Mouse (Mus musculus): ENCODE results near the gene Pcbp3. TPM values are rescaled to one million over a fixed set of nuclear protein-coding genes. Genes with fewer than 3 reads are reported as not detected.
"Not testable (repeated sequence)": the region's sequence is repeated elsewhere in the genome, so short reads cannot be mapped to it uniquely, and the experiment has no call there.

Pcbp3 gene
- 10 to 100 TPM; 60.0 to 65.1 TPM for total RNA-seq (2021)
- long read RNA-seq, experiment 1, transcript Pcbp3-201 (16 exons, 2,013 nt): major isoform, 12 of 79 reads
- long read RNA-seq, experiment 1, partial matches to known transcripts: 2 of 79 reads
- long read RNA-seq, experiment 1, other reads (novel, unspliced or antisense): 65 of 79 reads
- long read RNA-seq, experiment 2, transcript Pcbp3-201 (16 exons, 2,013 nt): major isoform, 22 of 60 reads
- long read RNA-seq, experiment 2, partial matches to known transcripts: 4 of 60 reads
- long read RNA-seq, experiment 2, other reads (novel, unspliced or antisense): 34 of 60 reads

DNA sequence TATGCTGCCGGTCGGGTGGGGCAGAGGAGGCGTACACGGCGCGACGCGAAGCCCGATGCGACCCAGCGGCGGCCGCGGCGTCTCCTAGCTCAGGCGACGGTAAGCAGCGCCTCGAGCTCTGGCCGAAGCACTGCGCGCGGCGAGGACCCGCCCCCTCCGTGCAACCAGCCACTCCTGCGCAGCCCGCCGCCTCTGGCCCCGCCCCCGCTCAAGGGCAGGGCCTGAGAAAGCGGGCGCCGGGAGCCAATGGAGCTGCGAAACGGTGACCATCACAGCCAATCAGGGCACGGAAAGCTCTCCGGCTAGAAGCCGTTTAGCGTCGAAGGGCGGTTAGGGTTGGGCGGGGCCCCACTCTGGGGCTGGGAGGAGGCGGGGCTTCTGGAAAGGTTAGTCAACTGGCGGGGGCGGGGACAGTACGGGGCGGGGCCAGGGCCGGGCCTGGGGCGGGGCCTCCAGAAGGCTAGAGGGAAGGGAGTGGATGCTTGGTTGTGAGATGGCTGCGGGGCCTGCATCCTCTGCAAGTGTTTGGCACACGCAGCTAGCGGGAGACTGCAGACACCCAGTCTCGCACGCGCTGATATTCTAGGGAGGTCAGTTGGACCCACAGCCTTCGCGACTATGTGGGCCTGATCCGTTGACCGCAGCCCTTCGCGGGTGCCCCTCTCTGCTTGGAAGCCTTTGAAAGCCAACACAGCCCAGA lies at the start of gene Pcbp3:
Gene Pcbp3, minus strand, starts transcription at position 98 of the 700 bp plus-strand sequence.
- DNase-seq (ENCODE audit: low spot score in 2 of 2): peak; percentile 96 to 98

DNA sequence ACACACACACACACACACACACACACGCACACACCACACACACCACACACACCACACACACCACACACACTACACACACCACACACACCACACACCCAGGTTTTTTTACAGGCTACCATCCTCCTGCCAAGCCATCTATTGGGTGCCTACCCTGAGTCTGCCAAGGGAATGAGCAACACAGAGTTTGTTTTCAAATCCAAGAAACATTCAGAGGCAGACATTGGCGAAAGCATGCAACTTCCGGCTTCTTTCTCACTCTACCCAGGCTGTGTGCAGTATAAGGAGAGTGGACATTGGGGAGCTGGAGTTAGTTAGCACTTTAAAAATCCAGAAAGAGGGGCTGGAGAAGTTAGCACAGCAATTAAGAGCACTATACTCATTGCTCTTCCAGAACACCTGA lies 47.0 kb upstream of the Pcbp3 start:
- DNase-seq (ENCODE audit: low spot score in 2 of 2): no peak

DNA sequence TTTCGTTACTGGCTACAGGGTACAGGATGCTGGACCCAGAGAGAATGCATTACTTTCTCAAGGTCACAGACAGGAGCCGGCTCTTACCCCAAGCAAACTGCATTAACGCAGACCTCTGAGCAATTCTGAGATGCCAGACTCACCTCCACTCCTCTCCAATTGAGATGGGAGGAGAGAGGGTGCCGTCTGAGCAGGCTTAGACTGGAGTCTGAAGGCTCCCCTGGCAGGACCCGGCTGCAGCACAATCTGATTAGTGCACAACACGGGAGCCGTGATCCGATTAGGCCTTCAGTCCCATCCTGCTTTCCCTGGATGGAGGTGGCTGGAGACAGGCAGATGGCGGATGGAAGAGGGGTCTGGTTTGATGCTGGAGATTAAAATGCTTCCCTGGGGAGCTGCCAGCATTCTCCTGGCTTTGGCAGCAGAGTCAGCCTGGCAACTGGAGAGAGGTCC lies 46.4 kb upstream of the Pcbp3 start:
- peak; percentile 15 to 33 for DNase-seq (ENCODE audit: low spot score in 2 of 2)

DNA sequence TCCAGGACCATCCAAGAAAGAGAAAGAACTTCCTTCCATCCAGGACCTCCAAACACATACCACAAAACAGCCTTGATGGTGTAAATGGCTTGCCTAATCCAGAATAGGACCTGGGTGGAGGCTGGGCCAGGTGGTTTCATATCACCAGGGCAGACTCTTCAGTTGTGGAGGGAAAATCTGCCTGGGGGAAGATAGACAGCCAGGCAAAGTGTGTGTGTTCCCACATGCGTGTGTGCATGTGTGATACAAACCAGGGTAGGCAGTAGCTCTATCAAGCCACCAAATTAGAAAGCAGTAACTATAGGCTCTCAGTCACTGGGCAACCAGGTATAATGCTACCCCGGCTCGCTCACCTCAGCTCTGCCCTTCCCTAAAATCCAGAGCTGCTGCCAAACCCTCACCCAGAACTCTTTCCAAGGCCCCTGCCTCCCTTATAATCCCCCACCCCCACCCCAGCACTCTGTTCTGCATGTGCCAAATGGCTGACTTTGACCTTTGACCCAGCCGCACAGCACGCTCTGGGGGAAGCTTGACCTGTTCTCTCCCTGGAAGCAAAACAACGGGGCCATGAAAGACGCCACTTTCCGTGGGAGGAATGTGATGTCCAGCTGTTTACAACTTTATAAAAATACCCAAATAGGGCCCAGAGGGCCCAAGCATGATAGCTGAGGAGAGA lies 45.9 kb upstream of the Pcbp3 start:
- no peak for DNase-seq (ENCODE audit: low spot score in 2 of 2)

DNA sequence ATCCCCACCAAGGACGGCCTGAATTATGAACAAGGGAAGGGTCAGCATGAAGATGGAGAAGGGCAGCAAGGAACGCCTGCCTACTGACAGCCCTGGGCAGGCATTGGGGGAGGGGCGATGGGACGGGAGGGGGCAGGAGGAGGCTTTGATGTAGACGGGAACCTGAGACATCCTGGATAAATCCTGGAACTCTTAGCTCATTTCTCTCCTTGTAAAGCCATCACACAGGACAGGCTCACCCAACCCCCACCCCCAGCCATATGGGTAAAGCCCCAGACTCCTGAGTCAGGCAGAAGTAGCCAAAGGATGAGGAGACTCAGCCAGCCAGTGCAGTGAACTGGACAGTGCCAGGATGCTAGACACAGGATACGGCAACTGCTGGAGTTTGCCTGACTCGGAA lies 43.2 kb upstream of the Pcbp3 start:
- no peak for DNase-seq (ENCODE audit: low spot score in 2 of 2)

DNA sequence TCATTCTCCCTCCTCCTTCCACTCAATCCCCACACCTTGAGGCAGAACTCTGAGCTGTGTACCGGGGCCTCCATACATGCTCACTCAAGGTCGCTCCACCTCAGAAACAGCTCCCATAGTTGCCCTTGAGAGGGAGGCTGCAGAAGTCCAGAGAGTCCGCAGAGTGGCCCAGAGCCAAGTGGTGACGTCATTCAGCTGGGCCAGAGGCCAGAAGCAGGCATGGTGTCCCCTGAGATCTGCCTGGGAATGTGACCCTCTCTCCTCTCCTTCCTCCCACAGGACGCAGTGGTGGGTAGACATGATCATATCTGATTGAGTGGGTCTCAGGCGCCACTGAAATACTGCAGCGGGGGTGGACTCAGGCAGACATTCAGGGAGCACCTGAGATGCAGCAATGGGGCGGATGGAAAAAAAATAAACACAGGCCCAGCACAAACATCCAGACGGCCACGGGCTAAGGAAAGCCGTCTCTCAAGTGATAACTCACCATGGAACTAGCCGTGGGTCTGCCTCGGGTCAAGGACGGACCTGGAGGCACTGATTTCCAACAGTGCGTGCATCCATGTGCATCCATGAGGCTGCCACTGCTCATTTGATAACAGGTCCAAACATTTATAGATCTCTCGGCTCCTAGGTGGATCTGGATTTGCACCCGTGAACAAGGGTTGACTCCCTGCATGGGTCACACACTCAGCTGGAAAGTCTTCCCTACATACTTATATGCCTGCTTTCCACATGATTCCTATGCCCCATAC lies 36.2 kb upstream of the Pcbp3 start:
- DNase-seq (ENCODE audit: low spot score in 2 of 2): peak in 1 of 2 experiments; percentile 4

DNA sequence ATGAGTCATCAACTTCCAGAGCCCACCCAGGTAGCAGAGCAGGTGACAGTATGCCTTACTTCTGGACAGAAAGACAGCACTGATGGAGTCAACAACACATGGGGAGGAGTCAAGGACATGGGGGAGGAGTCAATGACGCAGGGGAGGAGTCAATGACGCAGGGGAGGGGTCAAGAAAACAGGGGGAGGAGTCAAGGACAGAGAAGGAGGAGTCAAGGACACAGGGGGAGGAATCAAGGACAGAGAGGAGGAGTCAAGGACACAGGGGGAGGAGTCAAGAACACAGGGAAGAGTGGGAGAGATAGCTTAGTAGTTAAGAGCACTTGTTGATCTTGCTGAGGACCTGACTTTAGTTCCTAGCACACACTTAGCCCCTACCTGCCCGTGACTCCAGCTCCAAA lies 30.8 kb upstream of the Pcbp3 start:
- DNase-seq (ENCODE audit: low spot score in 2 of 2): no peak

DNA sequence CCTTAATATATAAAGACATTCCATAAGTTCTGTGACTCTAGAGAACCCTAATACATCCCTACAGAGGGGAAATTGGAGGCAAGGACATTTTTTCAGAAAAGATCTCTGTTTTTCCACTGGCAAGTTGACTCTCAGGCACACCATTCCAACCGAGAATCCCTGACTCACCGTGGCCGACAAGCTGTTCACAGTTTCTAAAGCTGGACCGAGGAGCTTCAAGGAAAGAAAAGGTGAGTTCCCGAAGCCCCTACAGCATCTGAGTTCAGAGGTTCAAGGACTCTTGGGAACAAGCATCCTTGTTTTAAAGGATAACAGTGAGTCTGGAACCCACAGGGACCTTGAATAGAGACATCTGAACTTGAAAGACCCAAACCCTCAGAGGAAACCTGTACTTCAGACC lies 26.9 kb upstream of the Pcbp3 start:
- no peak for DNase-seq (ENCODE audit: low spot score in 2 of 2)

DNA sequence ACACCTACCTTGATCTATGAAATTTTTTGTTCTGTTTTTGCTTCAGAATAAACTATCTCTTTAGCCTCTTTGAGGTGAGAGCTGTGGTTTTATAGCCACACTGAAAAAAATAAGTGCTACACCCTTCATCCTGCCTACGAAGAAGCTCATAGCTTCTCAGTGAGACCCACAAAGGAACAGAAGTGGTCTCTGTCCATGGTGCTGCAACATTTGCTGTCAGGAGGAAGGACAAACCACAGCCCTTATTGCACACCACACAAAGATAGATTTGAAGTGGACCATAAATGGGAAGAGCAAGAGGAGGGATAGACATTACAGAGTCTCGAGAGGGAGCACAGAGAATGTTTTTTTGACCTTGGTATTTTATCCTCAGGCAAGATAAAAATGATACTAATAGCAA lies 16.4 kb upstream of the Pcbp3 start:
- no peak for DNase-seq (ENCODE audit: low spot score in 2 of 2)

DNA sequence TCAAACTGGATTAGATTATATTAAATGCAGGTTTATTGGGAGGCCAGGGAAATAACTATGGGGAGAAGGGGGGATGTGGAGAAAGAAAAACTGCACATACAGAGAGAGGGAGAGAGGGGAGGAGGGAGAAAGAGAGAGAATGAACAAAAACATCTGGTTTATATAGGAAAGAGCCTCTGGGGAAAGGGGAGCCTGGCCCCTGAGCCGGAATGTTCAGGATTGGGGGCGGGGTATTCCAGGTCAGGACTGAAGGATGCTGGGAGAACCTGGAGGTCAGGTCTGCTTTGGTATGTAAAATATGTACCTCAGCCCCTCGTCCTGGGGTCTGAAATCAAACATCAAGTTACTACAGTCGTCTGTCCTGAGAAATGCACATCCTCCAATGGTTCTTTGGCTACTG lies 15.0 kb upstream of the Pcbp3 start:
- no peak for DNase-seq (ENCODE audit: low spot score in 2 of 2)

DNA sequence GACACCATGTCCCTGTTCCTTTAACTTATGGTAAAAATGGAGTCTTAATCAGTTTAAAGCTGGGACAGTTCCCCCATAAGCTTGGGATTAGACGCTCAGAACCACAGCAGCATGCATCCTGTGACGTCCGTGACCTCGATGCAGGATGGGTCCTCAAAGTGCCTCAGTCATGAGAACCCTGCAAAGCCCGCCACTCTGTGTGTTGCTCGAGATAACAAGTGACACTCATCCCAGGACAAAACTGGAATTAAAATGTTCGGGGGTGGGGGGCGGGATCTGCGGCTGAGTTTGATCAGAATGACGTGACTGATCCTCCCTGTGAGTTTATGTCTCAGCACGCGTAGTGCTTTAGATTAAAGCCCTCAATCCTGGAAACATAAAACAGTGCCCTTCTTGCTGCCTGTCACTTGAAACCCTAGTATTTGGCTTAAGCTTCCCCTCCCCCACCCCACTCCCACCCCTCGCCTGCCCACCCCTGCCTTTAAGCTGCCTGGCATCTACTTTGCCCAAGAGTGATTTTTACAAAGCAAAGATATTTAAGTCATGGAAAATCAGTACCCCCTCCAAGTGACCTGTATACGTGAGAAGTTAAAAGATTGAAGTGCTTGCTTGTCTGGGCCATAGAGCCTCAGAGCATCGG lies 12.2 kb upstream of the Pcbp3 start:
- DNase-seq (ENCODE audit: low spot score in 2 of 2): no peak

DNA sequence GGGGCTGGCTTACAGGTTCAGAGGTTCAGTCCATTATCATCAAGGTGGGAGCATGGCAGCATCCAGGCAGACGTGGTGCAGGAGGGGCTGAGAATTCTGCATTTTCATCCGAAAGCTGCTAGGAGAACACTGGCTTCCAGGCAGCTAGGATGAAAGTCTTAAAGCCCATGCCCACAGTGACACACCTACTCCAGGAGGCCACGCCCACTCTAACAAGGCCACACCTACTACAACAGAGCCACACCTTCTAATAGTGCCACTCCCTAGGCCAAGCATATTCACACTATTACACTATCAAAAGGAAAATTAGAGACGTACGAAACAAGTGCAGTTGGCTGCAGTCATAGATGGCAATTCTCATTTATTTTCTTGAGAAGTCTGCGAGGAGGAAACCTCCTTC lies 10.6 kb upstream of the Pcbp3 start:
- not testable (repeated sequence) for DNase-seq (ENCODE audit: low spot score in 2 of 2)

DNA sequence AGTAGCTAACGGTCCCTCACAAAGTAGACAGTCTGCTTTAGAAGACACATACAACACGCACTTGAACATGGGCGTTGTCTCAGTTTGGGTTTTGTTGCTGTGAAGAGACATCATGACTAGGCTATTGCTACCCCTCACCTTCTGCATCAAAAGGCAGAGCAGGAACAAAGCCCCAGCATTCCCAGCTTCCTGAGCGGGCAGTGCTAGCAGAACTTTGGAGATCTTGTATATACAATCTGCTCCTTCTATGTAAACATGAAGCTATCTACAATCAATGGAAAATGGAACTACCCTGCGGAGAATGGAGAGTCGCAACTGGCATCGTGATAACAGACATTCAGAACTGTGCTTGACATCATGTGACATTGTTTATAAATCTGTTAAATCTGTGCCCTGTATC lies 9.3 kb upstream of the Pcbp3 start:
- DNase-seq (ENCODE audit: low spot score in 2 of 2): no peak

DNA sequence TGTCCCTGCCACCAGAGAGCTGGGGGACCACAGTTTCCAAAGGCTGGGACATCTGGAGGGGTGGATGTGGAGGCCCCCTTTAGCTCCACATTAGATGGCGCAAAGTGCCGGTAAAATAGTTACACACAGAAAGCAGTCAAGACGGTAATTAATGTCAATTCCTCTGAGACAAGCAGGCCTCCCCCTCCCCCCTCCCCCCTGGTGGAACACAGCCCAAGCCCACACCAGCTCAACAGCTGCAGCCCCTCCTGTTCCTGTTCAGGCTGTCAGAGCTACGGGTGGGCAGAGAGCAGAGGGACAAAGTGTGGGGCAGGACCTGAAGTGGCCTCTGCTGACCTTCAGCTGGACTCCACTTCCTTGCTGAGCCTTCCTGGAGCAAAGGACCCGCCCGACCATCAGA lies 2.7 kb upstream of the Pcbp3 start:
- no peak for DNase-seq (ENCODE audit: low spot score in 2 of 2)

DNA sequence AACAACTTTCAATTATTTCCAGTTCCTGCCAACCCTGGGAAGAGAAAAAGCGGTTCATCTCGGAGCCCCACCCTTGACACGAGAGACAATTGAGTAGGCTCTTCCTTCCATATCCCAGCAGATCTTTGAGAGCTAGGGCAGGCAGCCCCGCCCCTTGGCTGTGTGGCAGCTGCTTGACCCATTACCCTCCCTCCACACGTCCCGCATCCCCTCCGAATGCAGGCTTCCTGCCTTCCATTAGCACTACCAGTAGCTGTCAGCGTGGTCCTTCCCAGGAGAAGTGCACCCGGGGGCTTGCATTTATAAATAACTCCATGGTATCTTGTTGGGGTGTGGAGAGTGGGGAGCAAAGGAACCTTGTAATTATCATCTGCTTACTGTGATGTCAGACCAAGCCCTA lies 2.3 kb upstream of the Pcbp3 start:
- DNase-seq (ENCODE audit: low spot score in 2 of 2): no peak

DNA sequence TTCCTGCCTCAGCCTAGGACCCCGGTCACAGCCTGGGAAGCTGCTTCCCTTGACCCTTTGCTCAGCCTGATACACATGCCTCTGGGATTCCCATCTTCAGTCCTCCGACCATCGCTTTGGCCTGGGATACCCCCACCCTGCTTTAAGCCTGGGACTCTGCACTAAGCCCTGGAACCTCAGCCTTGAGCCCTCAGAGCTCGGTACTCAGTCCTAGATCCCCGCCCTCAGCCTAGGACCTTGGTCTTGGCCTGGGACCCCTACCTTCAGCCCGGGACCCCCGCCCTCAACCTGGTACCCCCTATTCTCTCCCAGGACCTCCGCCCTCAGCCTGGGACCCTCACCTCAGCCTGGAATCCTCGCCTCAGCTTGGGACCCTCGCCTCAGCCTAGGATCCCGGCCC lies 531 bp downstream of the Pcbp3 start:
- no peak for DNase-seq (ENCODE audit: low spot score in 2 of 2)

DNA sequence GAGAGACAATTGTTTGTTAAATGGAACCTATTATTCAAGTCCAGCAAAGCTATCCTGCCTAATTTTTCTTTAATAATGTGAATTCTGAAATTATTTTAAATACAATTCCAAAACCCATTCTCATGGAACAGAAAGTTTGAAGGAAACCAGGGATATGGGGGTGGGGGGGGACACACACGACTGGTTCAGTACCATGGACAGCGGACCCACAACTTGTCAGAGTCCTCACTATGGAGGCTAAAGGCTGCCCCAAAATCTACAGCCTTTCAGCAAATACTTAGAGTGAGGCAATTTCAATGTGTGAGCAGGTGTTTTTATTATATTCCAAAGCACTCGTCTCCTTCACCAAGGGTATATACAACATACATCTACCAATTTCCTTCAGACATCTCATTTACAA lies 3.5 kb downstream of the Pcbp3 start:
- DNase-seq (ENCODE audit: low spot score in 2 of 2): no peak

DNA sequence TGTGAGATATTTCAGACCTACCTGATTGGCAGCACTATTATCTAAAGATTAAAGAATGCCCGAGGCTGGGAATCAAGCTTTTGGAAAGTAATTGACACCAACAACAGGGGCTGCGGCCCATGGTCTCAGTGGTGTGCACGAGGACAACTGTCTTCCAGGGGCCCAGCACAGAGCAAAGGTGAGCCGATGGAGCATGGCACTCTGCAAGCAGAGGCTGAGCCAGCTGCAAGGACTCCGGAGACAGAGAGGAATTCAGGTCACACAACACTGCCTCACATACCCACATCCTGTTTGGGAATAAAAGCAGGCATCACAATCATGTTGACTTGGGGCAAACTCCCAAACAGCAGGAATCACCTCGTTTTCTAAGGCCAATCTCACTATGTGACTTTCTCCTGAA lies 5.5 kb downstream of the Pcbp3 start:
- no peak for DNase-seq (ENCODE audit: low spot score in 2 of 2)

DNA sequence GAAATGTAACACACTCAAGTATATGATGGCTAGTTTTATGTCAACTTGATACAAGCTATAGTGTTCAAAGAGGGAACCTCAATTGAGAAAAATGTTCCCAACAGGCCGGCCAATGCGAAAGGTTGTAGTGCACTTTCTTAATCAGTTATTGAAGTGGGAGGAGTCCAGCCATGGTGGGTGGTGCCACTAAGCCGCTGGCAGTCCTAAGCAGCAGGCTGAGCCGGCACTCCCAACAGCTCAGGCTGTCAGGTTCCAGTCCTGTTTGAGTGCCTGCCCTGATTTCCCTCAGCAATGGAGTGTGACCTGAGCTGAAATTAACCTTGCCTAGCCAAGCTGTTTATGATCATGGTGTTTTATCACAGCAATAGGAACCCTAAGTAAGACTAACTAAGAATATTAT lies 20.6 kb downstream of the Pcbp3 start:
- DNase-seq (ENCODE audit: low spot score in 2 of 2): no peak

DNA sequence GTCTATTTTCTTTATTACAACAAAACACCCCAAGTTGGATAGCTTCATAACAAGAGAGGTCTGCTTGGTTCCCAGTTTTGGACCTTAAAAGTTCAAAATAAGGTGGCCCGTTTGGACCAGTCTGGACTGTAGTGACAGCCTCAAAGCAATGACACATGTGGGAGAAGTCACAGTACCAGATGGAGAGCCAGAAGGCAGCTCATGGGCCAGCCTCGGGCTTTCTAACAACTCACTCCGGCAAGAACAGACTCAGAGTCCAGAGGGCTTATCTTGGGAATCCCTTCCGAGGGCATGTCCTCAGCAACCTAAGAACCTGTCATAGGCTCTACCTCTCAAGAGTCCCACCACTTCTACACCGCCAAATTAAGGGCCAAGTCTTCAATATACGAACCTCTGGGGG lies 24.9 kb downstream of the Pcbp3 start:
- DNase-seq (ENCODE audit: low spot score in 2 of 2): no peak

DNA sequence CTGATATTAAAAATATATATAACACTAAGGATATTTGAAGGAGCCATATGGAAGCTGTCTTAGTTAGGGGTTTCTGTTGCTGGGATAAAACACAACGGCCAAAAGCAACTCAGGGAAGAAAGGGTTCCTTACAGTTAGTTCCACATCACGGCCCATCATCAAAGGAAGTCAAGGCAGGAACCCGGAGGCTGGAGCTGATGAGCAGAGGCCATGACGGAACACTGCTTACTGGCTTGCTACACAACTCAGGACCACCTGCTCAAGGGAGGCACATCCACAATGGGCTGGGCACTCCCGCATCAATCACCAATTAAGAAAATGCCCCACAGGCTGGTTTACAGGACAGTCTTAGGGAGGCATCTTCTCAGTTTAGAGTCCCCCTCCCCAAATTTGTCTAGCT lies 26.9 kb downstream of the Pcbp3 start:
- DNase-seq (ENCODE audit: low spot score in 2 of 2): no peak
